33 mouse cellular contexts compared by ENCODE assay signal in the genomic region with DNA sequence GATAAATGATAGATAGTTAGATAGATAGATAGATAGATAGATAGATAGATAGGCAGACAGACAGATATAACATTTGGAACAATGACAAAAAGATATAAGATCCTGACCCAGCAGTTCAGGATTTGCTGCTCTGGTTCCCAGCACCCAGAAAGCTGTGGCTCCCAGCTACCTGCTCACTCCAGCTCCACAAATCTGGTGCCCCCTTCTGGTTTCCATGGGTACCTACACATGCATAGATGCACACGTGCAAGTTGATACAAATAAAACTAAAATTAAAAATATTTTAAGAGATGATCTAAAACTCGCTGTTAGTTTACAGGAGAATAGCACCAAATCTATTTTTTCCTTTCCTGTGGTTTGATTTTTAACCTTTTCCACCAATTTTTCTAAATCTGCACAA.
DNase-seq lines count a peak whose midpoint lies in the region; ATAC-seq and TF ChIP-seq lines count a peak whose summit lies in the region.
"Had no signal": no experiment of that assay in that cellular context is flagged by ENCODE, and none has a peak within 500 bp of the region (broad histone marks: within the 10 kb centered on the region; RNA-seq: fewer than 3 reads in every experiment).

No protein-coding gene starts in this region.

- POLR2A ChIA-PET in Patski (lab: Charles Lee), result no interaction called here

- WGBS in heart, embryonic 10.5 days, result 79% methylated on average over 2 of the region's 2 CpGs
- WGBS in liver, postnatal 0 days (ENCODE audit: insufficient replicate concordance), result 77% methylated on average over 2 of the region's 2 CpGs
- 81% methylated on average over 2 of the region's 2 CpGs for WGBS in intestine, postnatal 0 days

- ATAC-seq in liver, postnatal 0 days, result no peak
- ATAC-seq in Patski, result no peak
- no peak for ATAC-seq in intestine, postnatal 0 days
- ATAC-seq: forebrain, embryonic 16.5 days; midbrain, embryonic 15.5 days had no signal

- H3K9me3 ChIP-seq in heart, embryonic 10.5 days, result no peaks in the 10 kb centered on the region
- no peaks in the 10 kb centered on the region for H3K9me3 ChIP-seq in liver, postnatal 0 days (ENCODE audit: low read length)
- no peaks in the 10 kb centered on the region for H3K9me3 ChIP-seq in CH12.LX (replicated peaks; ENCODE audit: low read length)
- no peaks in the 10 kb centered on the region for H3K9me3 ChIP-seq in intestine, postnatal 0 days (ENCODE audit: control insufficient read depth)
- H3K9me3 ChIP-seq: embryonic facial prominence, embryonic 13.5 days; forebrain, embryonic 10.5 days; heart, embryonic 15.5 days; limb, embryonic 10.5 days; limb, embryonic 15.5 days; midbrain, embryonic 10.5 days; midbrain, embryonic 15.5 days; neural tube, embryonic 12.5 days had no signal

- intact Hi-C loops in heart, postnatal 10 days (cut with DNase I), result no loop called here

- no peaks in the 10 kb centered on the region for H3K79me2 ChIP-seq in CH12.LX (replicated peaks; ENCODE audit: control insufficient read depth, extremely low read depth, insufficient read depth, poor library complexity, severe bottlenecking)

- dilution Hi-C loops in CH12.LX (cut with MboI; ENCODE audit: extremely low pct_ligation_motif_present, extremely low pct_unique_long_range_greater_than_20kb, low sequenced_read_pairs), result no loop called here

- H3K27ac ChIP-seq in heart, embryonic 10.5 days, result no peak overlapping the region
- no peak overlapping the region for H3K27ac ChIP-seq in liver, postnatal 0 days (ENCODE audit: low read depth)
- H3K27ac ChIP-seq in CH12.LX (ENCODE audit: insufficient read depth, low read depth), result no peak overlapping the region
- H3K27ac ChIP-seq in intestine, postnatal 0 days (ENCODE audit: low read depth, low read length), result no peak overlapping the region
- H3K27ac ChIP-seq: embryonic facial prominence, embryonic 13.5 days; forebrain, embryonic 10.5 days; heart, embryonic 15.5 days; hindbrain, embryonic 14.5 days; limb, embryonic 10.5 days; limb, embryonic 15.5 days; midbrain, embryonic 10.5 days; midbrain, embryonic 15.5 days; neural tube, embryonic 12.5 days; stomach, postnatal 0 days had no signal

- H3K27me3 ChIP-seq in heart, embryonic 10.5 days (ENCODE audit: insufficient read depth, poor library complexity, severe bottlenecking), result no peaks in the 10 kb centered on the region
- no peaks in the 10 kb centered on the region for H3K27me3 ChIP-seq in liver, postnatal 0 days (ENCODE audit: insufficient read depth, low read length)
- H3K27me3 ChIP-seq in CH12.LX (replicated peaks), result no peaks in the 10 kb centered on the region
- H3K27me3 ChIP-seq in Patski, result no peaks in the 10 kb centered on the region
- no peaks in the 10 kb centered on the region for H3K27me3 ChIP-seq in intestine, postnatal 0 days (replicated peaks; ENCODE audit: control insufficient read depth, insufficient read depth, low read length)
- H3K27me3 ChIP-seq: embryonic facial prominence, embryonic 13.5 days; heart, embryonic 15.5 days; limb, embryonic 15.5 days; midbrain, embryonic 15.5 days; neural tube, embryonic 12.5 days had no signal

- TF ChIP-seq POLR2A in CH12.LX (IDR thresholded peaks at IDR 0.05; ENCODE audit: low read depth, low read length), result no peak

- CTCF ChIA-PET in Patski (lab: Charles Lee), result interaction anchor here (1.5 kb wide), 1 partner anchor 22 kb away, joined by 3 read pairs; no protein-coding TSS in a partner anchor

- peak; percentile 25 for DNase-seq in heart, embryonic 10.5 days (ENCODE audit: low spot score)
- DNase-seq in heart, postnatal 10 days, result no peak
- DNase-seq in liver, postnatal 0 days, result no peak
- no peak for DNase-seq in liver
- peak; percentile 8 for DNase-seq in CH12.LX (ENCODE audit: extremely low read depth)
- no peak for DNase-seq in Patski (ENCODE audit: low read depth, low spot score)
- DNase-seq in spleen, postnatal 10 days (ENCODE audit: low spot score in 2 of 2), result no peak
- DNase-seq: adrenal gland, postnatal 14 days; B cell, adult 2 months; cerebellum, adult 11 months; cerebellum, adult 9-11 months; heart, postnatal 36 days; kidney, adult 11 months; kidney, postnatal 14 days; lung, adult 2 months; lung, postnatal 14 days; right cerebral cortex, adult 18-20 months; spleen, adult 18-20 months; thymus, adult 18-20 months; thymus, postnatal 36 days had no signal

- no peak for TF ChIP-seq EP300 in liver, postnatal 0 days (IDR thresholded peaks at IDR 0.05; ENCODE audit: low read depth)
- TF ChIP-seq EP300 in CH12.LX (IDR thresholded peaks at IDR 0.05; ENCODE audit: low read length), result no peak

- H3K9ac ChIP-seq in liver, postnatal 0 days (replicated peaks), result no peak overlapping the region
- no peak overlapping the region for H3K9ac ChIP-seq in CH12.LX (ENCODE audit: insufficient read depth, low read depth)
- no peak overlapping the region for H3K9ac ChIP-seq in intestine, postnatal 0 days (ENCODE audit: low read depth, low read length)
- H3K9ac ChIP-seq: embryonic facial prominence, embryonic 13.5 days; heart, embryonic 15.5 days; hindbrain, embryonic 14.5 days; limb, embryonic 15.5 days; midbrain, embryonic 15.5 days; neural tube, embryonic 12.5 days had no signal

- no peak overlapping the region for H3K4me2 ChIP-seq in liver, postnatal 0 days (ENCODE audit: low read depth, low read length)
- no peak overlapping the region for H3K4me2 ChIP-seq in CH12.LX (ENCODE audit: insufficient read depth, low read depth, poor library complexity, severe bottlenecking)
- H3K4me2 ChIP-seq in intestine, postnatal 0 days (replicated peaks; ENCODE audit: low read depth), result no peak overlapping the region
- H3K4me2 ChIP-seq: embryonic facial prominence, embryonic 13.5 days; heart, embryonic 15.5 days; hindbrain, embryonic 14.5 days; limb, embryonic 15.5 days; midbrain, embryonic 15.5 days; neural tube, embryonic 12.5 days had no signal

- no peak; the same call in none of the 2 replicates for TF ChIP-seq RAD21 in CH12.LX (IDR thresholded peaks at IDR 0.05; ENCODE audit: low read depth, low read length)

- in situ Hi-C loops in CH12.LX (cut with MboI; ENCODE audit: low pct_ligation_motif_present, low pct_unique_long_range_greater_than_20kb, low sequenced_read_pairs), result no loop called here
- in situ Hi-C loops in Patski (cut with MboI; ENCODE audit: low pct_unique_long_range_greater_than_20kb), result no loop called here

- no peak overlapping the region for H3K4me3 ChIP-seq in heart, embryonic 10.5 days
- H3K4me3 ChIP-seq in liver, postnatal 0 days (ENCODE audit: low read depth, low read length), result no peak overlapping the region
- H3K4me3 ChIP-seq in CH12.LX (replicated peaks in 1 of 3; ENCODE audit: low read depth in 2 of 3, low read length in 2 of 3, poor library complexity in 1 of 3), result no peak overlapping the region
- H3K4me3 ChIP-seq in intestine, postnatal 0 days (ENCODE audit: low read depth, low read length), result no peak overlapping the region
- H3K4me3 ChIP-seq: embryonic facial prominence, embryonic 13.5 days; forebrain, embryonic 10.5 days; heart, embryonic 15.5 days; limb, embryonic 10.5 days; limb, embryonic 15.5 days; midbrain, embryonic 10.5 days; midbrain, embryonic 15.5 days; myocyte; neural tube, embryonic 12.5 days had no signal

- TF ChIP-seq CTCF in liver, postnatal 0 days (IDR thresholded peaks at IDR 0.05; ENCODE audit: low read depth), result peak; percentile 23; the same call in 1 of the 2 replicates
- TF ChIP-seq CTCF in CH12.LX (conservative IDR thresholded peaks at IDR 0.05 in 1 of 2, IDR thresholded peaks at IDR 0.05 in 1 of 2; ENCODE audit: low read depth in 2 of 2, low read length in 2 of 2) (peak in 1 of 2 experiments; percentile 45; a peak in 2 of 4 replicates), Patski (IDR thresholded peaks at IDR 0.05) (peak; percentile 43)
- no peak for TF ChIP-seq CTCF in intestine, postnatal 0 days (IDR thresholded peaks at IDR 0.05; ENCODE audit: low read depth)

- peaks cover 12% of the 10 kb centered on the region; the same call in 1 of the 2 replicates for H3K4me1 ChIP-seq in heart, embryonic 10.5 days
- no peaks in the 10 kb centered on the region for H3K4me1 ChIP-seq in liver, postnatal 0 days (ENCODE audit: insufficient read depth)
- H3K4me1 ChIP-seq in CH12.LX (ENCODE audit: control insufficient read depth in 1 of 2, insufficient read depth in 2 of 2), result no peaks in the 10 kb centered on the region
- H3K4me1 ChIP-seq in intestine, postnatal 0 days (replicated peaks; ENCODE audit: control insufficient read depth, insufficient read depth, low read length), result no peaks in the 10 kb centered on the region
- H3K4me1 ChIP-seq: embryonic facial prominence, embryonic 13.5 days; limb, embryonic 10.5 days; limb, embryonic 15.5 days; neural tube, embryonic 12.5 days had no signal

- no peaks in the 10 kb centered on the region for H3K36me3 ChIP-seq in heart, embryonic 10.5 days
- H3K36me3 ChIP-seq in liver, postnatal 0 days (replicated peaks; ENCODE audit: insufficient read depth, low read length), result no peaks in the 10 kb centered on the region
- no peaks in the 10 kb centered on the region for H3K36me3 ChIP-seq in CH12.LX (replicated peaks in 1 of 2; ENCODE audit: control insufficient read depth in 1 of 2, insufficient read depth in 1 of 2, low read length in 1 of 2)
- H3K36me3 ChIP-seq in intestine, postnatal 0 days (ENCODE audit: control insufficient read depth, insufficient read depth), result no peaks in the 10 kb centered on the region
- H3K36me3 ChIP-seq: embryonic facial prominence, embryonic 13.5 days; forebrain, embryonic 10.5 days; heart, embryonic 15.5 days; limb, embryonic 10.5 days; limb, embryonic 15.5 days; midbrain, embryonic 10.5 days; midbrain, embryonic 15.5 days; neural tube, embryonic 12.5 days had no signal

TF ChIP-seq in CH12.LX, 34 proteins besides CTCF, POLR2A, EP300 and RAD21:
- TF ChIP-seq RCOR1 (conservative IDR thresholded peaks at IDR 0.05; ENCODE audit: low read depth, low read length), result no peak
- TF ChIP-seq KAT2A (IDR thresholded peaks at IDR 0.05; ENCODE audit: insufficient replicate concordance, low read length), result no peak
- no peak for TF ChIP-seq POLR2AphosphoS2 (IDR thresholded peaks at IDR 0.05; ENCODE audit: low read depth, low read length)
- TF ChIP-seq ZMIZ1 (IDR thresholded peaks at IDR 0.05; ENCODE audit: low read depth, low read length), result no peak
- no peak for TF ChIP-seq CHD2 (IDR thresholded peaks at IDR 0.05; ENCODE audit: low read length)

Comparison
In these comparisons a context has a peak if more than half of its experiments do, and no peak if none do; other contexts are left out.
1. DNase-seq: peak in heart, embryonic 10.5 days (single experiment) and CH12.LX (single experiment); none in heart, postnatal 10 days (0 of 2), liver, postnatal 0 days (single experiment), liver (single experiment), Patski (single experiment) and spleen, postnatal 10 days (0 of 2).